ENCODE assay signal across 10 mouse cellular contexts in genomic region chr16:22348478-22349270, GRCm38 (mm10).
A peak's percentile ranks its signal among the peaks of the same experiment; 100 is the strongest.
DNase-seq lines count a peak whose midpoint lies in the region; ATAC-seq lines count a peak whose summit lies in the region.
"Had no signal": no experiment of that assay in that cellular context is flagged by ENCODE, and none has a peak within 500 bp of the region (broad histone marks: within the 10 kb centered on the region; RNA-seq: fewer than 3 reads in every experiment).

No protein-coding gene starts in this region.

- no peaks in the 10 kb centered on the region for H3K27me3 ChIP-seq in limb, embryonic 13.5 days
- H3K27me3 ChIP-seq in midbrain, embryonic 13.5 days = no peaks in the 10 kb centered on the region
- H3K27me3 ChIP-seq: intestine, embryonic 15.5 days; liver, embryonic 15.5 days had no signal

- no peaks in the 10 kb centered on the region for H3K9me3 ChIP-seq in limb, embryonic 13.5 days
- no peaks in the 10 kb centered on the region for H3K9me3 ChIP-seq in midbrain, embryonic 13.5 days
- H3K9me3 ChIP-seq: intestine, embryonic 15.5 days; liver, embryonic 15.5 days had no signal

- no peak overlapping the region for H3K4me3 ChIP-seq in limb, embryonic 13.5 days
- H3K4me3 ChIP-seq in midbrain, embryonic 13.5 days (replicated peaks) = no peak overlapping the region
- H3K4me3 ChIP-seq: intestine, embryonic 15.5 days; liver, embryonic 15.5 days had no signal

- H3K9ac ChIP-seq in limb, embryonic 13.5 days = no peak overlapping the region; the same call in 1 of the 2 replicates
- no peak overlapping the region for H3K9ac ChIP-seq in midbrain, embryonic 13.5 days (replicated peaks)
- H3K9ac ChIP-seq: intestine, embryonic 15.5 days; liver, embryonic 15.5 days had no signal

- H3K4me2 ChIP-seq in limb, embryonic 13.5 days (replicated peaks) = peak overlapping the region; percentile 21; the same call in 1 of the 2 replicates
- H3K4me2 ChIP-seq in midbrain, embryonic 13.5 days (replicated peaks) = no peak overlapping the region
- H3K4me2 ChIP-seq: intestine, embryonic 15.5 days; liver, embryonic 15.5 days had no signal

- ATAC-seq in limb, embryonic 13.5 days (ENCODE audit: low FRiP score, low read depth) = no peak
- ATAC-seq in midbrain, embryonic 13.5 days = no peak
- ATAC-seq: intestine, embryonic 15.5 days had no signal

- H3K4me1 ChIP-seq in limb, embryonic 13.5 days = 0 out of 2 replicates have a peak, but pooled peaks cover 5% of the 10 kb centered on the region
- H3K4me1 ChIP-seq in midbrain, embryonic 13.5 days (replicated peaks) = no peaks in the 10 kb centered on the region
- H3K4me1 ChIP-seq: intestine, embryonic 15.5 days; liver, embryonic 15.5 days had no signal

- no peaks in the 10 kb centered on the region for H3K36me3 ChIP-seq in limb, embryonic 13.5 days
- no peaks in the 10 kb centered on the region for H3K36me3 ChIP-seq in midbrain, embryonic 13.5 days
- H3K36me3 ChIP-seq: intestine, embryonic 15.5 days; liver, embryonic 15.5 days had no signal

- WGBS in limb, embryonic 13.5 days = 43% methylated on average over 16 of the region's 16 CpGs
- WGBS in midbrain, embryonic 13.5 days = 33% methylated on average over 16 of the region's 16 CpGs

- peak; percentile 16 to 61 for DNase-seq in adrenal gland, adult (ENCODE audit: inconsistent age in 2 of 2, low spot score in 1 of 2)
- no peak for DNase-seq in adrenal gland, postnatal 4 days (ENCODE audit: low spot score in 2 of 2)
- peak; percentile 24 to 26 for DNase-seq in kidney, postnatal 4 days
- DNase-seq in kidney, adult 18-20 months = no peak
- DNase-seq in frontal cortex, postnatal 14 days (ENCODE audit: low spot score in 2 of 2) = peak; percentile 53 to 54
- no peak for DNase-seq in thymus, postnatal 4 days

- H3K27ac ChIP-seq in limb, embryonic 13.5 days = peak overlapping the region; percentile 3; the same call in 1 of the 2 replicates
- H3K27ac ChIP-seq in midbrain, embryonic 13.5 days = no peak overlapping the region
- H3K27ac ChIP-seq: intestine, embryonic 15.5 days; liver, embryonic 15.5 days had no signal

Comparison
In these comparisons a context has a peak if more than half of its experiments do, and no peak if none do; other contexts are left out.
1. DNase-seq: peak in adrenal gland, adult (2 of 2), kidney, postnatal 4 days (2 of 2) and frontal cortex, postnatal 14 days (2 of 2); none in adrenal gland, postnatal 4 days (0 of 2), kidney, adult 18-20 months (single experiment) and thymus, postnatal 4 days (single experiment).